Mouse (Mus musculus) small intestine, adult 10 weeks (tissue): ENCODE measurements around the gene Anapc4. TPM values are rescaled to one million over a fixed set of nuclear protein-coding genes. Genes with fewer than 3 reads are reported as not detected.

Source experiments
- polyA plus RNA-seq: library from polyadenylated mRNA; stranded (reverse); fragments of 350-450 nt; fragmentation: Illumina TruSeq; extraction: RNeasy Lipid Tissue Mini Kit (QIAGEN cat#74804); gene quantifications from one replicate; pipeline ENCODE4 v1.2.3, GENCODE M21; 2014; ENCODE audit warnings: low replicate concordance

The Anapc4 gene
- polyA plus RNA-seq = 70.1 TPM

DNA sequence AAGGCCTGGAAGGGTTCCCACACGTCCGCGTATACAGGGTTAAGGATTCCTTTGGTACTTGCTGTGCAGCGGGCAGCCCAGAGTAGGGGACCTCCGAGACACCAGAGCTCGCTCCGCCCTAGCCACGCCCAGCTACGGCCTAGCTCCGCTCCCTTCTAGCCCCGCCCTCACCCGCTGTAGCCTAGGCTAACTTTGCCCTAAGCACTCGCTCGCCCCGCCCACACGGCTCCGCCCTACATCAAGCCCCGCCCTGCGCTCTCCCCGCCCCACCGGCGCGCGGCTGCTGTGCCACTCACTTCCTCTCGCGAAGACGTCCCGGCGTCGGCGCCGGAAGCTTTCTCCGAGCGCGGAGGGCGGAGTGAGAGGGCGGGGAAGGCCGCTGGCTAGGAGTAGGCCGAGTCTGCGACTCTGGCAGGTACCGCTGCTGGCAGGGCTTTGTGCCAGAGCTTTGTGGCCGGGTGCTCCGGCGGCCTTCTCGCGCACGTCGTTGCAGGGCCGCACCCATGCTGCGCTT, at the start of gene Anapc4:
TSS of gene Anapc4 (plus strand) at position 252 of the 514 bp plus-strand sequence.

Other genes starting within 250 kb of the Anapc4 start
- 71.0 TPM for gene Sepsecs, start 164.3 kb upstream of the Anapc4 start, polyA plus RNA-seq
- 378 TPM for gene Pi4k2b, start 92.4 kb upstream of the Anapc4 start, polyA plus RNA-seq
- gene Zcchc4, start 58.6 kb upstream of the Anapc4 start, polyA plus RNA-seq = 25.5 TPM
- gene Slc34a2, start 204.1 kb downstream of the Anapc4 start, polyA plus RNA-seq = 28.5 TPM